Mouse (Mus musculus): Measurements from ENCODE around the gene Rin1. TPM values are rescaled to one million over a fixed set of nuclear protein-coding genes. Genes with fewer than 3 reads are reported as not detected.

Rin1 gene
- total RNA-seq, 2 experiments from 2014 or later = 3.4 to 4.2 TPM

DNA sequence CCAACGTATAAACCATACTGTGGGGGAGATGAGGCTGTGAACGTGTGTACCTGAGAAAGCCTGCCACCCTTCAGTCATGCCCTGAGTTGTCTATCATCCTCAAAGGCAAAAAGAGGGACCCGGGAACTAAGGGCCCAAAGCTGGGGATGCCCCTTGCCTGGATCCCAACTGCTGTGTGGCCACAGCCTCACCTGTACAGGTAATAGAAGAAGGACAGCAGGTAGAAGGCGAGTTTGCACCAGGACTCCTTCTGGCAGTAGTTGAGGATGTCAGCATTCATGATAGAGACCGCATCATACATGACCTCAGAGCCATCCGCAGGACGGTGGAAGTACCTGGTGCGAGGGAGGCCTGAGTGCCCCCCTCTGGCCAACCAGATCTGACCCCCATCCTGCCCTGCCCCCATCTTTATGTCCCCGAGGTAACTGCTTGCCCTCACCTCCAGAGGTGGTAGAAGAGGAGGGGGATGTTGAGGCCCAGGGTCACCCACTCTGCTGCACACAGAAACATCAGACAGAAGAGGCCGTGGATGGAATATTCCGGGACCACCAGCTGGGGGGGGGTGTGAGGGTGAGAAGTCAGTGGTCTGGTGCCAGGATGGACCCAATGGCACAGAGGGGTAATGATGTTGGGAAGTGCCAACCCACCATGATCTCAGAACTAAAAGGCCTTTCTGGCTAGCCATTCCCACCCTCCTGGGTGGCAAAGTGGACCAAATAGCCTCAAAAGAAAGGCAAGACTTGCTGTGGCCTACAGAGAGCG lies 43.4 kb downstream of the Rin1 start:
- DNase-seq (ENCODE audit: low spot score in 2 of 2) = no peak

GRCm38 (mm10) chr19:5094243-5094632 lies 44.0 kb downstream of the Rin1 start:
- DNase-seq (ENCODE audit: low spot score in 2 of 2) = peak; percentile 89 to 92

- DNase-seq (ENCODE audit: low spot score in 2 of 2) = no peak
Observed at GRCm38 (mm10) chr19:5094746-5095417, 44.6 kb downstream of the Rin1 start.

- no peak for DNase-seq (ENCODE audit: low spot score in 2 of 2)
Observed at GRCm38 (mm10) chr19:5095887-5096474, 45.7 kb downstream of the Rin1 start.

- no peak for DNase-seq (ENCODE audit: low spot score in 2 of 2)
Observed at GRCm38 (mm10) chr19:5097521-5098362, 47.5 kb downstream of the Rin1 start.

- peak; percentile 63 to 67 for DNase-seq (ENCODE audit: low spot score in 2 of 2)
Observed at GRCm38 (mm10) chr19:5098363-5099143, 48.3 kb downstream of the Rin1 start, which contains the start of gene Cnih2. Gene Cnih2 (minus strand): TSS chr19:5098521.

GRCm38 (mm10) chr19:5106074-5106473 lies 55.8 kb downstream of the Rin1 start:
- peak in 1 of 2 experiments; percentile 38 for DNase-seq (ENCODE audit: low spot score in 2 of 2)

Other genes starting within 250 kb of the Rin1 start
- 10 to 100 TPM; 28.1 to 30.6 TPM for gene Gm21992, start 238.9 kb upstream of the Rin1 start, total RNA-seq (2021)
- gene Rbm14, start 238.8 kb upstream of the Rin1 start, total RNA-seq (2021) = 10 to 100 TPM; 46.1 to 59.0 TPM
- 100 to 1,000 TPM in 1 of 2 experiments, 10 to 100 TPM in 1; 94.4 to 109 TPM for gene Ccs, start 211.1 kb upstream of the Rin1 start, total RNA-seq (2021)
- gene Ccdc87, start 211.1 kb upstream of the Rin1 start, total RNA-seq (2021) = under 1 TPM in 1 of 2 experiments, not detected in 1; 0.13 TPM
- 100 to 1,000 TPM; 318 to 345 TPM for gene Ctsf, start 195.4 kb upstream of the Rin1 start, total RNA-seq (2021)
- 1 to 10 TPM in 1 of 2 experiments, under 1 TPM in 1; 0.73 to 1.5 TPM for gene Actn3, start 172.6 kb upstream of the Rin1 start, total RNA-seq (2021)
- gene Zdhhc24, start 171.8 kb upstream of the Rin1 start, total RNA-seq (2021) = 10 to 100 TPM; 16.9 to 20.5 TPM
- 1 to 10 TPM; 5.1 to 8.9 TPM for gene Bbs1, start 143.9 kb upstream of the Rin1 start, total RNA-seq (2021)
- gene Dpp3, start 122.2 kb upstream of the Rin1 start, total RNA-seq (2021) = 10 to 100 TPM; 51.4 to 86.6 TPM
- 1 to 10 TPM; 6.8 to 8.9 TPM for gene Peli3, start 107.4 kb upstream of the Rin1 start, total RNA-seq (2021)
- gene Mrpl11, start 88.3 kb upstream of the Rin1 start, total RNA-seq (2021) = 10 to 100 TPM; 51.3 to 59.1 TPM
- under 1 TPM; 0.35 to 0.46 TPM for gene Npas4, start 60.2 kb upstream of the Rin1 start, total RNA-seq (2021)
- gene Slc29a2, start 26.6 kb upstream of the Rin1 start, total RNA-seq (2021) = 1 to 10 TPM; 2.9 to 4.5 TPM
- gene B4gat1, start 11.7 kb upstream of the Rin1 start, total RNA-seq (2021) = 10 to 100 TPM; 25.9 to 31.8 TPM
- gene AC124502.3, start 11.6 kb upstream of the Rin1 start, total RNA-seq (2021) = 1 to 10 TPM in 1 of 2 experiments, under 1 TPM in 1; 0.73 to 1.5 TPM
- 10 to 100 TPM; 28.4 to 29.3 TPM for gene Brms1, start 9.1 kb upstream of the Rin1 start, total RNA-seq (2021)
- 10 to 100 TPM in 1 of 2 experiments, 1 to 10 TPM in 1; 7.3 to 16.2 TPM for gene Cd248, start 17.6 kb downstream of the Rin1 start, total RNA-seq (2021)
- 1 to 10 TPM; 1.4 to 1.5 TPM for gene Tmem151a, start 35.0 kb downstream of the Rin1 start, total RNA-seq (2021)
- gene Yif1a, start 38.1 kb downstream of the Rin1 start, total RNA-seq (2021) = 10 to 100 TPM; 56.4 to 75.3 TPM
- 1 to 10 TPM; 1.9 to 2.3 TPM for gene Cnih2, start 48.0 kb downstream of the Rin1 start, total RNA-seq (2021)
- gene Rab1b, start 56.6 kb downstream of the Rin1 start, total RNA-seq (2021) = 100 to 1,000 TPM; 179 to 194 TPM
- gene Klc2, start 68.1 kb downstream of the Rin1 start, total RNA-seq (2021) = 10 to 100 TPM; 49.2 to 49.8 TPM
- 10 to 100 TPM; 15.1 to 20.7 TPM for gene Pacs1, start 222.6 kb downstream of the Rin1 start, total RNA-seq (2021)
- 100 to 1,000 TPM; 139 to 173 TPM for gene Sf3b2, start 245.0 kb downstream of the Rin1 start, total RNA-seq (2021)
- gene Gal3st3, start 247.8 kb downstream of the Rin1 start, total RNA-seq (2021) = under 1 TPM; 0.13 to 0.29 TPM